Mouse (Mus musculus): ENCODE results near the gene Ift57.

DNA sequence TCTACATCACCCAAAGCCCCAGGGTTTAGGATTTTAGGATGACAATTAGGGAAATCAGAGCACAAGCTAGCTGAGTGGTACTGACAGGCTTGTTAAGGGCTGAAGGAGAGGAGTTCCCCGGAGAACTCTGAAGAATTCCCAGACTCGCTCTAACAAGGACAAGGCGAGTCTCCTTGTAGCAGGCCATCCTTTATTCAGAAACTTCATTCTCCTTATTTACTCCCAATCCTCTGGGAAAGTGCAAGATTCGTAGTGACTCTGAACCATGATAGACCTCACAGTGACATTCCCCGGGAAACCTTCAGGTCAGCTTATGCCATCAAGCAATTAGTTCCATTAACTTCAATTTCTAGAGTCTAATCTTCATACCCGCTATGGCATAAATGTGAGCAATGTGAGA lies 36.8 kb upstream of the Ift57 start:
- TF ChIP-seq CTCF (IDR thresholded peaks at IDR 0.05; ENCODE audit: low read depth): no peak
- TF ChIP-seq EP300 (IDR thresholded peaks at IDR 0.05; ENCODE audit: low read depth): no peak

All from liver, embryonic 14.5 days (tissue).